Mouse (Mus musculus): ENCODE data around the gene Drd4.
A peak's percentile ranks its signal among the peaks of the same experiment; 100 is the strongest.
"Not testable (repeated sequence)": the region's sequence is repeated elsewhere in the genome, so short reads cannot be mapped to it uniquely, and the experiment has no call there.

The Drd4 gene

DNA sequence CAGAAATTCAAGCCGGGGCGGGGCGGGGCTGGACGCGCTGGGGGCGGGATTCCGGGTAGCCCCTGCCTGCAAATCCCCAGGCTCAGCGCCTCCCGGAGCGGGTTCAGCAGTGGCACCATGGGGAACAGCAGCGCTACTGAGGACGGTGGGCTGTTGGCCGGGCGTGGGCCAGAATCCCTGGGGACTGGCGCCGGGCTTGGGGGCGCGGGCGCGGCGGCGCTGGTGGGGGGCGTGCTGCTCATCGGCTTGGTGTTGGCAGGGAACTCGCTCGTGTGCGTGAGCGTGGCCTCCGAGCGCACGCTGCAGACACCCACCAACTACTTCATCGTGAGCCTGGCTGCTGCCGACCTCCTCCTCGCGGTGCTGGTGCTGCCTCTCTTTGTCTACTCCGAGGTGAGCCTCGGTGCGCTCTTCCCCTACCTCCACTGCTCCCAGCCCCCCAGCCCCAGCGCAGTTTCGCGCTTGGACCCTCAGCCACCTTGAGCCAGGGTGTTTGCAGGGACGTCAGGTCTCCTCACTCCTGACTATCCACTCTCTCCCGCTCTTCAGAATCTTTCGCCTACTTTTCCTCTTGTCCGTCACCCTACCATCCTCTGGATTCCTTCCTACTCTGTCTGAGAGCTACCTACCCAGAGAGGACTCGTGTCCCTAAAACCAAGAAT lies at the start of gene Drd4:
Drd4 (plus strand) TSS at position 86 of the 662 bp plus-strand sequence.
- DNase-seq (ENCODE audit: low spot score in 2 of 2), result peak; percentile 32 to 34

DNA sequence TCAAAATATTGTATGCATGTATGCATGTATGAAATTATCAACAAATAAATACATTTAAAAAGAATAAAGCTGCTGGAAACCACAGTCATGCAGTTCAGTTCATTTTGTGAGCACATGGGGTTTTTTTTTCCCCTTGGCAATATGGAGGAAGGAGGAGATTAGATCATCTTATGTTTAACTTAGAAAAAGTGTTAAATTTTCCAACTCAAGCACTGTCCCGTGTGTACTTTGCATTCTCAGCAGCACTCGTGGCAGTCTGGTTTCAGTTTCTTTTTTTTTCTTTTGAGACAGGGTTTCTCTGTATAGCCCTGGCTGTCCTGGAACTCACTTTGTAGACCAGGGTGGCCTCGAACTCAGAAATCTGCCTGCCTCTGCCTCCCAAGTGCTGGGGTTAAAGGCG lies 41.3 kb upstream of the Drd4 start:
- not testable (repeated sequence) for DNase-seq (ENCODE audit: low spot score in 2 of 2)

DNA sequence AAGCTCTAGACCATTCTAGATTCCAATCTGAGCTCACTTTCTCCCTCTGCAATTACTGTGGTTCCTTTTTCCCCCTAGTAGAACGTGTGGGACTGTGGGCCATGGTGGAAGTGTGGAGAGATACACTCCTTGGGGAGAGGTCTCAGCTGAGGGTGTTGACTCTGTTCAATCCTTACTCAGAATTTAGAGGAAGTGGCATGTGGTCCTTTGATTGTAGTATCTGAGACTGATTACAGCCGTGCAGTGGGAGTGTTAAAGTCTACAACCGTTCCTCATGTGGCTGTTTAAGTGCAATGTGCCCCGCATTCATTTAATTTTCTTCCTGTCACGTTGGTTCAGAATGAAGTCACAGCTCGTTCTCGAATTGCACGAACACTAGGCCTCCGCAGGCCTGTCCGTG lies 35.6 kb upstream of the Drd4 start:
- DNase-seq (ENCODE audit: low spot score in 2 of 2), result no peak

- no peak for DNase-seq (ENCODE audit: low spot score in 2 of 2)
These were observed 30.3 kb upstream of the Drd4 start for GRCm38 (mm10) chr7:141261480-141261879.

DNA sequence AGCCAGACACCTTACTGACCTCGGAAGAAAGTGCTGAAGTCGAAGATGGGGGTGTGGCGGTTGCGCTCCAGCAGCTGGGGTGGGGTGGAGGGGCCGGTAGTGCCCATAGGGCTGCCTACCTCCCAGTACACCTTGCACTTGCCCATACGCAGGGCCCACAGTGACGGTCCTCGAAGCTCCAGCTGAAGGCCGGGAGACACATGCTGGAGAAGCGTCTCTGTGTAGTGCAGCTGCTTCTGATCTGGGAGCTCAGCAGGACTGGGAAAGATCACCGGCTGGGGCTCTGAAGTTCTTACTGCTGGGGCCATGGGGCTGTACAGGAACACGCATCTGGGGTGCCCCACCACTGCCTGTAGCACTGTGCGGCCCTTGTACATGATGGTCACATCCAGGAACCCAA lies 28.2 kb upstream of the Drd4 start:
- DNase-seq (ENCODE audit: low spot score in 2 of 2), result no peak

GRCm38 (mm10) chr7:141264041-141264700 lies 27.6 kb upstream of the Drd4 start:
- no peak for DNase-seq (ENCODE audit: low spot score in 2 of 2)

DNA sequence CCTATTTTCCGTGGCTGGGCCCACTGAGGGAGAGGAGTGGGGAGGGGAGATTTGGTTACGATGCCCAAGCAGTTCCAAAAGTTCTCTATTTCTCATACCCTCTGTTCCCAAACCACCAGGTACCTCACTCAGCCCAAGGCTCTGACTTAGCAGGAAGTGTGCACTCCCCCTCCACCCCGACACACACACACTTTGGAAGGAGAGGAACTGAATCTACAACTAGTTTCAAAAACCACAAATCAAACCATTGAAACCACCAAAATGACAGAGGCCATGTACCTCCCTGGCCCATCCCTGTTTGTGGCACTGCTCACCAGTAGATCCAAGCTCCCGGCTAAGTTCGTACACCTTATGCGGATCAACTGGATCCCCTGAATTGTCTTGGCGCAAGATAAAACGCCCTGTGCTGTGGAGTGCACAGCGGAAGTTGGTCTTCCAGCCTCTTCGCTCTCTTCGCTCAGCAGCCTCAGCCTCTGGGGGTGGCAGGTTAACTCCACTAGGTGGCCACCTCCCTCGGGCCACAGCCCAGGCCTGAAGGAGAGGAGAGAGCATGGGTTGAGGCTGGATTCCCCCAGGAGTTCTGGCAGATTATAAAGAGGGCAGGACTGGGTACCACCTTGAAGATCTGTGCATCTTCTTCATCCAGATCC lies 26.9 kb upstream of the Drd4 start:
- no peak for DNase-seq (ENCODE audit: low spot score in 2 of 2)

DNA sequence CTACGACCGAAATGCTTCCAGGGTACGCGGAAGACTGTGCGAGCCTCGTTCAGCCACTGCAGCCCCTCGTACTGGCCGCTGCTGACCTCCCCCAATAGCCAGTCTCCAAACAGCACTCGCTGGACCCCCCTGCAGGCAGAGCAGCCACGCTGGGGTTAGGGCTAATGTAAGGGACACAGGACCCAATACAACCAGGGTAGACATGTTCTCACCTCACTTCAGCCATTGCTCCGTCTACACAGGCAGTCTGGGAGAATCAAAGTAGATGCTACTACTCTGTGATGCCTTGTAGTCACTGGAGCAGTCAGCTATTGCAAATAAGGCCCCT lies 26.4 kb upstream of the Drd4 start:
- DNase-seq (ENCODE audit: low spot score in 2 of 2), result no peak

DNA sequence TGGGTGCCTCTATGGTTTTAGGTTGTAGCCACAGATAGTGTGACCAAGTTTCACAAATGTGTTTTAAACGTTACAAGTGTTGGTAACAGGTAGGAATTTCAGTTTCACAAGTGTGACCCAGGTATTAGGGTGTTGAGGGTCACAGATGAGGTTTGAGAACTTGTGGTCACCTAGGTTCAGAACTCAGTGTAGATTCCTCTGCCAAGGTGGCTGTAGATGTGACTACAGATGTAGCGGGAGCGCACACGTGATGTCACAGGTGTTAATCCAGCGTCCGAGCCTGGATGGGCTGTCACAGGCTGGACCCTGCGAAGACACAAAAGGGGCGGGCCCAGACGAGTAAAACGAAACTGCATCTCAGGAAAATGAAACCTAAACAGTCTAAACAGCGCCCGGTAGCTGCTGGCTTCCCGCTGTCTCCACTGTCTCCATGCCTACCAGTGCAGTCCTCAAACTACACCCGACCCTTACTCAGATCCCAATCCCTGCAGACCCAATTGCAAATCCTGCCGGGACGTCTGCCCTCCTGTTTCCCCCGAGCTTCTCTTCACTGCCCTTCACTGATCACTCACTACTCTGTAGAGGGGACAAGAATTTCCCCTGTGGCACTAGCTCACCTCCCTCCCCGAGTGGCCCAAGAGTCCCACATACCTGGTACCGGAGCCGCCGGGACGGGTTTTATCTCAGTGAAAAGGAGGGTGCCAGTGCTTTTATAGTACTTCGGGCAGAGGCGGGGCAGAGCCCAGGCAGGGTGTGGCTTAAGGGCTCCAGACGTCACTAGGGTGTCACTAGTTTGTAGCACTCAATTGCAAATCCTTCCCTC lies 25.9 kb upstream of the Drd4 start, which contains the start of gene Irf7:
Irf7 (minus strand) TSS at position 743 of the 823 bp plus-strand sequence.
- DNase-seq (ENCODE audit: low spot score in 2 of 2), result peak in 1 of 2 experiments; percentile 26

- no peak for DNase-seq (ENCODE audit: low spot score in 2 of 2)
These were observed 23.1 kb upstream of the Drd4 start for GRCm38 (mm10) chr7:141268466-141269272.

- DNase-seq (ENCODE audit: low spot score in 2 of 2), result no peak
These were observed 22.6 kb upstream of the Drd4 start for GRCm38 (mm10) chr7:141269273-141269545.

DNA sequence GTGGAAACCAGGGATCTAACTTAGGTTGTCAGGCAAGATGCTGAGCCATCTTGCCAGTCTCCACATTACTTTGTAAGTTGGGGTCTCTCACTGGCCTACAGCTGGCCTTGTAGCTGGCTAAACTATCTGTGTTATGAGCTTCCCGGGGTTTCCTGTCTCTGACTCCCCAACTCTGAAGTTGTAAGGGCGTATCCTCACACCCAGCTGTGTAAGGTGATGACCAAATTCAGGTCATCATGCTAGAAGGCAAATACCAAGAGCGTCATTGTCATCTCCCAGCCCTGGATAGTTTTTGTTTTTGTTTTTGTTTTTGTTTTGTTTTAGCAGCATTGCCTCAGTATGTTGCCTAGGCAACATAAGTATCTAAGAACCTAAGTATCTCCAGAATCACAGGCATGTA lies 21.2 kb upstream of the Drd4 start:
- DNase-seq (ENCODE audit: low spot score in 2 of 2), result no peak

GRCm38 (mm10) chr7:141275356-141275755 lies 16.4 kb upstream of the Drd4 start:
- no peak for DNase-seq (ENCODE audit: low spot score in 2 of 2)

- no peak for DNase-seq (ENCODE audit: low spot score in 2 of 2)
These were observed 15.3 kb upstream of the Drd4 start, which contains the start of gene Cdhr5 for GRCm38 (mm10) chr7:141276546-141276945. Gene Cdhr5, minus strand, starts transcription at chr7:141276786.

GRCm38 (mm10) chr7:141277701-141278678 lies 13.8 kb upstream of the Drd4 start:
- no peak for DNase-seq (ENCODE audit: low spot score in 2 of 2)

GRCm38 (mm10) chr7:141278766-141279590 lies 12.8 kb upstream of the Drd4 start, which contains the start of gene Sct:
Gene Sct, minus strand, starts transcription at chr7:141279133.
- DNase-seq (ENCODE audit: low spot score in 2 of 2), result no peak

GRCm38 (mm10) chr7:141281442-141281841 lies 10.4 kb upstream of the Drd4 start:
- no peak for DNase-seq (ENCODE audit: low spot score in 2 of 2)

DNA sequence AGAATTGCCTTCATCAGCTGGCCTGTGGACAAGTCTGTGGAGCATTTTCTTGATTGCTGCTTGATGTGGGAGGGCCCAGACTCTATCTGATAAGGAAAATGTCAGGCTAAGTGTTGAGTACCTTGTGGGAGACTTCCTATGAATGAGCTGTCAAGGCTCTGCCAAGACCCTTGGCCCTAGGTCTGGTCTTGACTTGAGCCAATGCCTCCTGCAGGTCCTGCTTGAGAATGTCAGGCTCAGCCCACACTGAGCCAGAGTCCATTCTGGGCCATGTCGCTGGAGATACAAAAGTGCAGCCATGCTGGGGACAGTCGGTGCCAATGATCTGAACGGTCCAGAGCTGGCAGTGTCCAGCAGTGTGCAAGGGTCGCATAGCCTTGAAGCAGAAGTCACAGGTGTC lies 9.1 kb upstream of the Drd4 start:
- no peak for DNase-seq (ENCODE audit: low spot score in 2 of 2)

DNA sequence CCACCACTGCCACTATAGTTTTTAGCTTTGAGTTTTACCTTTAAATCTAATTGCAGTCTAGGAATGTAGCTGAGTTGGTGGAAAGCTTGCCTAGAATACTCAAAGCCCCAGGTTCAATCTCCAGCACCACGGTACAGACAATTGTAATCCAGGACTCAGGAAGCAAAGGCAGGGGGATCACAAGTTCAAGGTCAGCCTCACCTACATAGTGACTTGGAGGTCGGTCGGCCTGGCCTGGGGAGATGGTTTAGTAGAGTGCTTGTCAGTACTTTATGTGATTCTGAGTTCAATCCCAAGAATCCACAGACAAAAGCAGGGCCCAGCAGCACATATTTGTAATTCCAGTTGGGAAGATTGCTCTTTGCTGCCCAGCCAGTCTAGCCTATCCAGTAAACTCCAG lies 3.8 kb upstream of the Drd4 start:
- DNase-seq (ENCODE audit: low spot score in 2 of 2), result no peak
